Mouse (Mus musculus) heart, embryonic 14.5 days (tissue): ENCODE data around the gene Amigo1. TPM values are rescaled to one million over a fixed set of nuclear protein-coding genes. Genes with fewer than 3 reads are reported as not detected.

Source experiments
- ATAC-seq: fragments of 200-750 bp; cut with Nextera tagmentation; 2 replicates; pipeline ENCODE4 v1.8.0; 2017; ENCODE audit warnings: low read depth, moderate TSS enrichment; ENCODE audit not compliant: insufficient number of reproducible peaks, insufficient read depth, low FRiP score
- H3K27ac ChIP-seq, 2 experiments: fragments of 200-500 bp in 1 of 2; fragments of 300-500 bp in 1 of 2; sonication (generic) in 1 of 2; replicated peaks in 1 of 2; 2 replicates each; pipeline ENCODE4 v1.5.1; 2012 to 2014; ENCODE audit warnings: low read depth in 2 of 2, low read length in 2 of 2, control low read depth in 1 of 2, mild to moderate bottlenecking in 1 of 2, mixed read lengths in 1 of 2; ENCODE audit not compliant: control insufficient read depth in 1 of 2, insufficient read depth in 1 of 2
- H3K27me3 ChIP-seq: fragments of 300-500 bp; sonication (generic); 2 replicates; pipeline ENCODE4 v1.6.1; 2014; ENCODE audit warnings: mild to moderate bottlenecking, low read length, control low read depth; ENCODE audit not compliant: control insufficient read depth, insufficient read depth
- H3K36me3 ChIP-seq: fragments of 300-500 bp; sonication (generic); 2 replicates; pipeline ENCODE4 v1.6.1; 2014; ENCODE audit warnings: mild to moderate bottlenecking, control low read depth, low read length, mixed read lengths; ENCODE audit not compliant: control insufficient read depth, insufficient read depth
- H3K4me1 ChIP-seq, 2 experiments: fragments of 200-500 bp in 1 of 2; fragments of 300-500 bp in 1 of 2; sonication (generic) in 1 of 2; 2 replicates each; pipeline ENCODE4 v1.6.1; 2012 to 2014; ENCODE audit warnings: low read length in 2 of 2, control low read depth in 1 of 2, mixed read lengths in 1 of 2; ENCODE audit not compliant: control insufficient read depth in 2 of 2, insufficient read depth in 2 of 2
- H3K4me2 ChIP-seq: fragments of 300-500 bp; sonication (generic); 2 replicates; pipeline ENCODE4 v1.6.1; 2014; ENCODE audit warnings: mild to moderate bottlenecking, low read length
- H3K4me3 ChIP-seq, 2 experiments: fragments of 200-500 bp in 1 of 2; fragments of 300-500 bp in 1 of 2; sonication (generic) in 1 of 2; 2 replicates each; pipeline ENCODE4 v1.5.1; 2012 to 2014; ENCODE audit warnings: low read length in 2 of 2, mild to moderate bottlenecking in 2 of 2, control low read depth in 1 of 2, low read depth in 1 of 2, moderate library complexity in 1 of 2; ENCODE audit not compliant: control insufficient read depth in 1 of 2, insufficient read depth in 1 of 2
- H3K9ac ChIP-seq: fragments of 300-500 bp; sonication (generic); 2 replicates; pipeline ENCODE4 v1.6.1; 2014; ENCODE audit warnings: mild to moderate bottlenecking, low read length
- H3K9me3 ChIP-seq: fragments of 300-500 bp; sonication (generic); 2 replicates; pipeline ENCODE4 v1.6.1; 2016; ENCODE audit warnings: low read length, control low read depth; ENCODE audit not compliant: control insufficient read depth
- WGBS: fragments of 180-500 bp; shearing (Covaris S2); extraction: QIAGEN DNeasy Blood & Tissue Kit; methylation state at CpG from one replicate; pipeline ENCODE4 v1.1.7; 2014; 5-methylcytosine and 5-hydroxymethylcytosine counted together
- polyA plus RNA-seq: library from polyadenylated mRNA; unstranded; fragments of >200 nt; fragmentation: Nextera tagmentation; extraction: Ambion mirVana; gene quantifications from 2 replicates; pipeline ENCODE4 v1.2.1, GENCODE M21; 2014

Gene Amigo1
- 2.6 and 2.9 TPM in 2 replicates for polyA plus RNA-seq

GRCm38 (mm10) chr3:108186098-108187047 lies at the start of gene Amigo1:
Gene Amigo1 (plus strand): TSS chr3:108186335.
- H3K27me3 ChIP-seq: peaks cover 9% of the 10 kb centered on the region; the same call in 1 of the 2 replicates
- peaks cover 6% of the 10 kb centered on the region in 2 experiments; a peak in 2 of 4 replicates for H3K4me1 ChIP-seq
- H3K9ac ChIP-seq: peak within 1 kb of the TSS; percentile 75
- H3K9me3 ChIP-seq: no peaks in the 10 kb centered on the region
- H3K27ac ChIP-seq: no peak within 1 kb of the TSS
- H3K36me3 ChIP-seq: 0 out of 2 replicates have a peak, but pooled peaks cover 8% of the 10 kb centered on the region
- peak; percentile 63 for ATAC-seq
- H3K4me2 ChIP-seq: peak within 1 kb of the TSS; percentile 78
- WGBS: 3% methylated on average over 82 of the region's 100 CpGs
- peak within 1 kb of the TSS; percentile 59 to 67 for H3K4me3 ChIP-seq

- ATAC-seq: no peak
- Histone ChIP-seq H3K4me1 (peaks cover 0 to 11% of the 10 kb centered on the region in 2 experiments; a peak in 3 of 4 replicates), H3K9me3 (no peaks in the 10 kb centered on the region), H3K4me3 (no peak overlapping the region), H3K9ac (no peak overlapping the region), H3K27me3 (no peaks in the 10 kb centered on the region), H3K27ac (no peak overlapping the region), H3K36me3 (peaks cover 23% of the 10 kb centered on the region), H3K4me2 (no peak overlapping the region)
- WGBS: 78% methylated on average over 1 of the region's 1 CpGs
These were observed 47.0 kb upstream of the Amigo1 start for GRCm38 (mm10) chr3:108139113-108139512.

GRCm38 (mm10) chr3:108140786-108141185 lies 45.3 kb upstream of the Amigo1 start:
- H3K4me1 ChIP-seq: peaks cover 0 to 19% of the 10 kb centered on the region in 2 experiments; a peak in 2 of 4 replicates
- H3K9me3 ChIP-seq: no peaks in the 10 kb centered on the region
- no peak for ATAC-seq
- H3K36me3 ChIP-seq: peaks cover 23% of the 10 kb centered on the region
- no peak overlapping the region for H3K27ac ChIP-seq
- 77% methylated on average over 4 of the region's 4 CpGs for WGBS
- H3K4me2 ChIP-seq: no peak overlapping the region
- no peak overlapping the region for H3K9ac ChIP-seq
- no peaks in the 10 kb centered on the region for H3K27me3 ChIP-seq
- no peak overlapping the region for H3K4me3 ChIP-seq

- Histone ChIP-seq H3K27ac (peak within 1 kb of the TSS; percentile 91 to 92), H3K4me2 (peak within 1 kb of the TSS; percentile 85), H3K27me3 (no peaks in the 10 kb centered on the region), H3K4me3 (peak within 1 kb of the TSS; percentile 66 to 93), H3K9me3 (no peaks in the 10 kb centered on the region), H3K36me3 (peaks cover 5% of the 10 kb centered on the region; the same call in 1 of the 2 replicates), H3K9ac (peak within 1 kb of the TSS; percentile 90), H3K4me1 (peaks cover 4 to 21% of the 10 kb centered on the region in 2 experiments; a peak in 3 of 4 replicates)
- under 1% methylated on average over 63 of the region's 63 CpGs for WGBS
- ATAC-seq: peak; percentile 88
These were observed 40.3 kb upstream of the Amigo1 start, which contains the start of gene Gnai3 for GRCm38 (mm10) chr3:108145534-108146445. Gene Gnai3 (minus strand): TSS chr3:108146146.

GRCm38 (mm10) chr3:108146671-108147070 lies 39.5 kb upstream of the Amigo1 start:
- H3K27ac ChIP-seq: peak overlapping the region in 1 of 2 experiments; percentile 92; a peak in 1 of 4 replicates

GRCm38 (mm10) chr3:108147386-108148235 lies 38.5 kb upstream of the Amigo1 start:
- H3K4me1 ChIP-seq: peaks cover 4 to 21% of the 10 kb centered on the region in 2 experiments; a peak in 3 of 4 replicates
- 0 out of 2 replicates have a peak overlapping the region, but pooled peaks have one; percentile 23 for H3K4me2 ChIP-seq
- no peaks in the 10 kb centered on the region for H3K27me3 ChIP-seq
- WGBS: 63% methylated on average over 11 of the region's 11 CpGs
- H3K4me3 ChIP-seq: no peak overlapping the region
- ATAC-seq: peak; percentile 54; the same call in 1 of the 2 replicates
- H3K36me3 ChIP-seq: no peaks in the 10 kb centered on the region
- H3K9me3 ChIP-seq: no peaks in the 10 kb centered on the region
- H3K27ac ChIP-seq: no peak overlapping the region
- H3K9ac ChIP-seq: no peak overlapping the region

More at GRCm38 (mm10) chr3:108146671-108147070, 39.5 kb upstream of the Amigo1 start:
- Histone ChIP-seq H3K9me3 (no peaks in the 10 kb centered on the region), H3K4me2 (peak overlapping the region; percentile 85), H3K4me3 (peak overlapping the region; percentile 66 to 93), H3K36me3 (no peaks in the 10 kb centered on the region), H3K9ac (peak overlapping the region; percentile 90), H3K4me1 (peaks cover 4 to 21% of the 10 kb centered on the region in 2 experiments; a peak in 3 of 4 replicates), H3K27me3 (no peaks in the 10 kb centered on the region)
- WGBS: 47% methylated on average over 5 of the region's 5 CpGs
- no peak for ATAC-seq
